Mouse (Mus musculus): ENCODE results near the gene Hhip. TPM values are rescaled to one million over a fixed set of nuclear protein-coding genes. Genes with fewer than 3 reads are reported as not detected.

Gene Hhip
- total and polyA plus RNA-seq, 2 experiments from 2014 or later: 0.08 to 0.11 TPM

- peaks cover 5% of the 10 kb centered on the region; the same call in 1 of the 2 replicates for H3K4me1 ChIP-seq (ENCODE audit: control insufficient read depth, insufficient read depth)
- no peak overlapping the region for H3K27ac ChIP-seq (ENCODE audit: low read depth)
- ATAC-seq (ENCODE audit: insufficient read depth, low read depth) (no peak), DNase-seq (ENCODE audit: low spot score) (no peak)
- TF ChIP-seq EP300 (IDR thresholded peaks at IDR 0.05; ENCODE audit: low read depth) (no peak), CTCF (IDR thresholded peaks at IDR 0.05; ENCODE audit: low read depth) (no peak)
- H3K9ac ChIP-seq (replicated peaks; ENCODE audit: low read depth, low read length): no peak overlapping the region
- 66% methylated on average over 4 of the region's 4 CpGs for WGBS
- peaks cover 3% of the 10 kb centered on the region; the same call in 1 of the 2 replicates for H3K27me3 ChIP-seq (ENCODE audit: control insufficient read depth, insufficient read depth, low read length)
- no peak overlapping the region for H3K4me3 ChIP-seq (ENCODE audit: low read depth, low read length)
- H3K9me3 ChIP-seq (replicated peaks; ENCODE audit: control insufficient read depth, low read length): no peaks in the 10 kb centered on the region
- H3K36me3 ChIP-seq (replicated peaks; ENCODE audit: control insufficient read depth, insufficient read depth, low read length): no peaks in the 10 kb centered on the region
- H3K4me2 ChIP-seq (ENCODE audit: low read depth, low read length): no peak overlapping the region
Measured at GRCm38 (mm10) chr8:80048256-80048655, 9.6 kb downstream of the Hhip start.

DNA sequence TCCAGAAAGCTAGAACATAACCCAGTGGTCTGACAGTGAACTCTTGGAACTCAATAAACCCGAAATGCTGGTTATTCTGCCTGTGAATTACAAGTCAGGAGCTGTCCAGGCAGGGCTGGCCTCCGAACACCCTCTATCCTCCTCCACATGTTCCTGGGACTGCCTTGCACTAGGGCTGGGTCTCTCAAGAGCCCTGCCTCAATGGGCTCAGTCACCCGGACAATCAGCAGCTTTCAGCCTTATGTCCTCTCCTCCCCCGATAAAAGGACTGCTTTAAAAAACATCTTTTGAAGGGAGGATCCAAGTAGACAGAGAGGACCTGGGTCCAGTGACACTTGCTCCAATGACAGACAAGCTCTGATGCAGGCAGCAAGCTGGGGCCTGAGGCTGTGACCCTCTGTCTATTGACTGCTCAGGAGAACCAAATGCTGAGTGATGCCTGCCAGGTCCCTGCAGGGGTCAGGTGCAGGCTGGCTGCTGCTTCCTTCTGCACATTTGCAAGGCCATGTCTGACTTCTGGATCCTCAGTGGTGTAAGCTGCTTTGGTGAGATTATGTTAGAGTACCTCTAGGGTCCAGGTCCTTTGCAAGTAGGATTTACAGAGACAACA is 20.1 kb downstream of the Hhip start:
- TF ChIP-seq CTCF (IDR thresholded peaks at IDR 0.05; ENCODE audit: low read depth): no peak
- no peaks in the 10 kb centered on the region for H3K4me1 ChIP-seq (ENCODE audit: control insufficient read depth, insufficient read depth)
- no peaks in the 10 kb centered on the region for H3K36me3 ChIP-seq (replicated peaks; ENCODE audit: control insufficient read depth, insufficient read depth, low read length)
- 56% methylated on average over 4 of the region's 4 CpGs for WGBS
- ATAC-seq (ENCODE audit: insufficient read depth, low read depth) (no peak), DNase-seq (ENCODE audit: low spot score) (no peak)
- no peaks in the 10 kb centered on the region for H3K9me3 ChIP-seq (replicated peaks; ENCODE audit: control insufficient read depth, low read length)
- no peak overlapping the region for H3K9ac ChIP-seq (replicated peaks; ENCODE audit: low read depth, low read length)
- H3K27ac ChIP-seq (ENCODE audit: low read depth): no peak overlapping the region
- no peak overlapping the region for H3K4me3 ChIP-seq (ENCODE audit: low read depth, low read length)
- no peaks in the 10 kb centered on the region for H3K27me3 ChIP-seq (ENCODE audit: control insufficient read depth, insufficient read depth, low read length)
- H3K4me2 ChIP-seq (ENCODE audit: low read depth, low read length): no peak overlapping the region

DNA sequence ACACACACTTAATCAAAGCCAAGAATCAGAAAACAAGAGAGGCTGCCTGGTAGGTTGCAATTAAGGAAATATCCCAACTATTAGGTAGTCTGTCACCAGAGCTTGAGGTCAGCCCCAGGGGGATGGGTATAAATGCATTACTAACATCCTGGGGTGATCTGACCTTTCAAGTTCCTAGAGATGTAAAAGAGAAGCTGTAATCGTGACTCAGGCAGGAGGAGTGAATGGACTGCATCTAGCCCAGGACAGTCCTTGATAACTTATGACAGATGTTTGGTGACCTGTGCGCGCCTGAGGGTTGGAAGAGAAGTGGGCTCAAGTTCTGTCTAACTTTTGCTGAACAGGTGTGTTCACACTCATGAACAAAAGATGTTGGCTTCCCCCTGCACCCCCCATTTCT is 25.2 kb downstream of the Hhip start:
- DNase-seq (ENCODE audit: low spot score): no peak
- 38% methylated on average over 3 of the region's 3 CpGs for WGBS
- no peak for ATAC-seq (ENCODE audit: insufficient read depth, low read depth)
- no peaks in the 10 kb centered on the region for H3K9me3 ChIP-seq (replicated peaks; ENCODE audit: control insufficient read depth, low read length)
- no peak overlapping the region for H3K27ac ChIP-seq (ENCODE audit: low read depth)
- H3K4me1 ChIP-seq (ENCODE audit: control insufficient read depth, insufficient read depth): no peaks in the 10 kb centered on the region
- no peak overlapping the region for H3K4me3 ChIP-seq (ENCODE audit: low read depth, low read length)
- no peak for TF ChIP-seq CTCF (IDR thresholded peaks at IDR 0.05; ENCODE audit: low read depth)
- no peak for TF ChIP-seq EP300 (IDR thresholded peaks at IDR 0.05; ENCODE audit: low read depth)
- no peaks in the 10 kb centered on the region for H3K36me3 ChIP-seq (replicated peaks; ENCODE audit: control insufficient read depth, insufficient read depth, low read length)
- H3K9ac ChIP-seq (replicated peaks; ENCODE audit: low read depth, low read length): no peak overlapping the region
- H3K4me2 ChIP-seq (ENCODE audit: low read depth, low read length): no peak overlapping the region
- H3K27me3 ChIP-seq (ENCODE audit: control insufficient read depth, insufficient read depth, low read length): no peaks in the 10 kb centered on the region

GRCm38 (mm10) chr8:80031330-80032293 is 26.2 kb downstream of the Hhip start:
- WGBS: 53% methylated on average over 15 of the region's 15 CpGs
- H3K36me3 ChIP-seq (replicated peaks; ENCODE audit: control insufficient read depth, insufficient read depth, low read length): no peaks in the 10 kb centered on the region
- H3K27me3 ChIP-seq (ENCODE audit: control insufficient read depth, insufficient read depth, low read length): no peaks in the 10 kb centered on the region
- no peak overlapping the region for H3K4me3 ChIP-seq (ENCODE audit: low read depth, low read length)
- DNase-seq (ENCODE audit: low spot score): no peak
- no peaks in the 10 kb centered on the region for H3K4me1 ChIP-seq (ENCODE audit: control insufficient read depth, insufficient read depth)
- ATAC-seq (ENCODE audit: insufficient read depth, low read depth): no peak
- no peak overlapping the region for H3K4me2 ChIP-seq (ENCODE audit: low read depth, low read length)
- H3K9me3 ChIP-seq (replicated peaks; ENCODE audit: control insufficient read depth, low read length): no peaks in the 10 kb centered on the region
- H3K9ac ChIP-seq (replicated peaks; ENCODE audit: low read depth, low read length): no peak overlapping the region
- TF ChIP-seq CTCF (IDR thresholded peaks at IDR 0.05; ENCODE audit: low read depth): no peak
- no peak for TF ChIP-seq EP300 (IDR thresholded peaks at IDR 0.05; ENCODE audit: low read depth)
- no peak overlapping the region for H3K27ac ChIP-seq (ENCODE audit: low read depth)

GRCm38 (mm10) chr8:80029631-80030030 is 28.2 kb downstream of the Hhip start:
- Histone ChIP-seq H3K27me3 (ENCODE audit: control insufficient read depth, insufficient read depth, low read length) (no peaks in the 10 kb centered on the region), H3K27ac (ENCODE audit: low read depth) (no peak overlapping the region), H3K9ac (replicated peaks; ENCODE audit: low read depth, low read length) (no peak overlapping the region), H3K36me3 (replicated peaks; ENCODE audit: control insufficient read depth, insufficient read depth, low read length) (no peaks in the 10 kb centered on the region), H3K9me3 (replicated peaks; ENCODE audit: control insufficient read depth, low read length) (no peaks in the 10 kb centered on the region), H3K4me2 (ENCODE audit: low read depth, low read length) (no peak overlapping the region), H3K4me1 (ENCODE audit: control insufficient read depth, insufficient read depth) (no peaks in the 10 kb centered on the region), H3K4me3 (ENCODE audit: low read depth, low read length) (no peak overlapping the region)
- DNase-seq (ENCODE audit: low spot score) (no peak), ATAC-seq (ENCODE audit: insufficient read depth, low read depth) (no peak)
- WGBS: 76% methylated on average over 6 of the region's 6 CpGs
- no peak for TF ChIP-seq CTCF (IDR thresholded peaks at IDR 0.05; ENCODE audit: low read depth)
- TF ChIP-seq EP300 (IDR thresholded peaks at IDR 0.05; ENCODE audit: low read depth): no peak

Data from heart, postnatal 0 days (tissue).